Mouse (Mus musculus): ENCODE measurements around the gene Gbx1. TPM values are rescaled to one million over a fixed set of nuclear protein-coding genes. Genes with fewer than 3 reads are reported as not detected.

Gbx1 gene
- polyA plus RNA-seq, 1 experiment, result not detected

DNA sequence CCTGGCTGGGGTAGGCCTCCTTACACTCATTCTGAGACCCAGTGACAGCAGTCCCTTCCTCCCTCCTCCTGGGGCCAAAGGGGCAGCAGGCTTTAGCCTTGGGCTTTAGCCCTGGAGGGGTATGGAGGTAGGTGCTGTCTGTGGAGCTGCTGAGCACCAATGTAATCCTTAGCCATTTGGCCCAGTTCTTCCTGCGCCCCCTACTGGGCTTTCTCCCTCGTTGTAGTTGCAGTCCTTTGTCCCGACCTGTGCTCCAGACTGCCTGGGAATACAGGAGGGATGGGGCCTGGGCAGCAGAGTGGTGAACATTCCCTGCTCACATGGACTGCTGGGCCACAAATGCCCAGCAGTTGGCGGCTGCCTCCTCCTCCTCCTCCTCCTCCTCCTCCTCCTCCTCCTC lies 45.4 kb downstream of the Gbx1 start:
- Histone ChIP-seq H3K4me1 (ENCODE audit: control insufficient read depth, insufficient read depth, insufficient read length, low read length) (peaks cover 4% of the 10 kb centered on the region), H3K36me3 (ENCODE audit: control insufficient read depth, insufficient read depth, low read length) (peaks cover 35% of the 10 kb centered on the region), H3K4me3 (ENCODE audit: low read depth, low read length) (no peak overlapping the region), H3K27ac (ENCODE audit: insufficient read depth, low read depth, low read length) (no peak overlapping the region), H3K27me3 (ENCODE audit: control insufficient read depth, insufficient read depth, low read length) (no peaks in the 10 kb centered on the region)
- TF ChIP-seq POLR2A (IDR thresholded peaks at IDR 0.05; ENCODE audit: low read depth, low read length) (no peak), CTCF (IDR thresholded peaks at IDR 0.05; ENCODE audit: extremely low read depth, insufficient read length, insufficient replicate concordance, low read depth, low read length) (peak; percentile 73; the same call in 1 of the 2 replicates)
- WGBS, result 4% methylated on average over 4 of the region's 4 CpGs

DNA sequence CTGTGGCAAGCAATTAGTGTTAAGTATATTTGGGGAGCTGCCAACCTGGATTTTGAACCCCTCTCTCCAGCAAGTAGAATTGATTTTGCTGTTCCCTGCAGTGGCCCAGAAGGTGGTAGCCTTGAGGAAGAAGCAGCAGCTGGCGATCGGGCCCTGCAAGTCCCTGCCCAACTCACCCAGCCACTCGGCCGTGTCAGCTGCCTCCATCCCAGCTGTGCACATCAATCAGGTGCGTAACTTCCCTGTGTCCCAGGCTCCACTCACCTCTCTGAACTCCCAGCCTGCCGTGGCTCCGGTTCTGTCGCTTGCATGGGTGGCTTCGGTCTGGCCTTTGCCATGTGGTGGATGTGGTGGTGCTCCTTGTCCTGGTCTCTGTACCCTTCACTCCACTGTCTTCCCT lies 49.1 kb downstream of the Gbx1 start:
- Histone ChIP-seq H3K27ac (ENCODE audit: insufficient read depth, low read depth, low read length) (no peak overlapping the region), H3K36me3 (ENCODE audit: control insufficient read depth, insufficient read depth, low read length) (peaks cover 32% of the 10 kb centered on the region), H3K4me3 (ENCODE audit: low read depth, low read length) (no peak overlapping the region), H3K4me1 (ENCODE audit: control insufficient read depth, insufficient read depth, insufficient read length, low read length) (peaks cover 23% of the 10 kb centered on the region), H3K27me3 (ENCODE audit: control insufficient read depth, insufficient read depth, low read length) (no peaks in the 10 kb centered on the region)
- 90% methylated on average over 9 of the region's 9 CpGs for WGBS
- TF ChIP-seq POLR2A (IDR thresholded peaks at IDR 0.05; ENCODE audit: low read depth, low read length) (no peak), CTCF (IDR thresholded peaks at IDR 0.05; ENCODE audit: extremely low read depth, insufficient read length, insufficient replicate concordance, low read depth, low read length) (no peak)

DNA sequence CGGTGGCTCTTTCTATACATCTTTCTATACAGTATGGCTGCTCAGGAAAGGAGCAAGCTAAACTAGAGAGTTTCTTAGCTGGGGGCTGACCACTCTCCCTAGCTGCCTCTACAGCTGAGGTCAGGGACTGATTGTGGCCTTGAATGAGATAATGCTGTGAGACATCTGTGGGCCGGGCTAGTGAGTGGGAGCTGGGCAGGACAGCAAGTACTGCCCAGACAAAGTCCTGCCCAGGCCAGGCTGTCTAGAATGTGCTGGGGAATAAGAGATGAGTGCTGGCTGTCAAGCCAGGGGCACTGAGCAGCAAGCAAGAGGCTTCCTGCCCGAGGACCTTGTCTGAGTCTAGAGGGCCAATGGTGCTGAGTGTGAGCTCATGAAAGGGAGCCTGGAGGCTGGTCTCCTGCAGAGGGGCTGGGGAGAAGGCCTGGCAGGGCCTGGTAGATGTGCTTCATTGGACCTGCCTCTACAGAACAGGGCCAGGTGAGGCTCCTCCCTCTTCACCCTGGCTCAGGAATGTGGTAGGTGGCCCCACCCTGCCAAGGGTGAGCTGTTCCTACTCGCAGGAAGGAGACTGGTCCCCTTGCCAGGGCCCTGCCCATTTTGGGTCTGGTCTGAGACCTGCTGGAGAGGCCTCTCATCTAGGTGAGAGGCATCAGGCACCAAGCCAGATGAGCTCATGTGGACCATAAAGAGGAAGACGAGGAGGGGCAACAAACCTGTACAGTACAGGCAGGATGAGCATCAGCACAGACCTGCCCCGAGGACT lies 51.3 kb downstream of the Gbx1 start:
- Histone ChIP-seq H3K27ac (ENCODE audit: insufficient read depth, low read depth, low read length) (no peak overlapping the region), H3K27me3 (ENCODE audit: control insufficient read depth, insufficient read depth, low read length) (no peaks in the 10 kb centered on the region), H3K4me3 (ENCODE audit: low read depth, low read length) (no peak overlapping the region), H3K4me1 (ENCODE audit: control insufficient read depth, insufficient read depth, insufficient read length, low read length) (peaks cover 22% of the 10 kb centered on the region), H3K36me3 (ENCODE audit: control insufficient read depth, insufficient read depth, low read length) (peaks cover 29% of the 10 kb centered on the region)
- WGBS, result 44% methylated on average over 6 of the region's 6 CpGs
- TF ChIP-seq CTCF (IDR thresholded peaks at IDR 0.05; ENCODE audit: extremely low read depth, insufficient read length, insufficient replicate concordance, low read depth, low read length) (no peak), POLR2A (IDR thresholded peaks at IDR 0.05; ENCODE audit: low read depth, low read length) (no peak)

DNA sequence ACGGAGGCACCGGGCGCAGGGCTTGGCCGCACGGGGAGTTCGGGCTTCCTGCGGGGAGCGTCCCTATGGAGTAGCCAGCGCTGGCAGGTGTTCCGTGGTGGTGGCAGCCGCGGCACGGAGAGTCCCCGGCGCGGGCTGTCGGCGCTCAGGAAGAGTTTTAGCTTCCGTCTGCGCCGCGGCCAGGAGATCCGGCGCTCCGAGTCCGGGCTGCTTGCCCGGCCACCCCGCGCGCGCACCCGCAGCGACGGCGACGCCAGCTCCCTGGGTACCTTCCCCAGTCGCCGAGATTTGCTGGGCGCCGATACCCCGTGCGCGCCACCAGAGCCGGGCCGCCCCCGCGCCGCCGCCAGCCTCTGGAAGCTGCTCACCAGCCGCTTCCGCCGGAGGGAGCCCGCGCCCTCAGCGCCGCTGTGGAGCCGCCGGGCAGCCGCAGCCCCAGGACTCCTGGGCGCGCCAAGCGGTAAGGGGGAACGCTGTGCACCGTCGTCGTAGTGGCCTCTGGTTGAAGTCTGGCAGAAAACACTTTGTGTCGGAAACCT lies 52.2 kb downstream of the Gbx1 start:
- H3K4me1 ChIP-seq (ENCODE audit: control insufficient read depth, insufficient read depth, insufficient read length, low read length), result peaks cover 22% of the 10 kb centered on the region
- peak overlapping the region; percentile 68 for H3K4me3 ChIP-seq (ENCODE audit: low read depth, low read length)
- TF ChIP-seq POLR2A (IDR thresholded peaks at IDR 0.05; ENCODE audit: low read depth, low read length), result no peak
- no peak for TF ChIP-seq CTCF (IDR thresholded peaks at IDR 0.05; ENCODE audit: extremely low read depth, insufficient read length, insufficient replicate concordance, low read depth, low read length)
- WGBS, result 18% methylated on average over 67 of the region's 67 CpGs
- peaks cover 21% of the 10 kb centered on the region for H3K36me3 ChIP-seq (ENCODE audit: control insufficient read depth, insufficient read depth, low read length)
- H3K27ac ChIP-seq (ENCODE audit: insufficient read depth, low read depth, low read length), result no peak overlapping the region
- H3K27me3 ChIP-seq (ENCODE audit: control insufficient read depth, insufficient read depth, low read length), result no peaks in the 10 kb centered on the region

DNA sequence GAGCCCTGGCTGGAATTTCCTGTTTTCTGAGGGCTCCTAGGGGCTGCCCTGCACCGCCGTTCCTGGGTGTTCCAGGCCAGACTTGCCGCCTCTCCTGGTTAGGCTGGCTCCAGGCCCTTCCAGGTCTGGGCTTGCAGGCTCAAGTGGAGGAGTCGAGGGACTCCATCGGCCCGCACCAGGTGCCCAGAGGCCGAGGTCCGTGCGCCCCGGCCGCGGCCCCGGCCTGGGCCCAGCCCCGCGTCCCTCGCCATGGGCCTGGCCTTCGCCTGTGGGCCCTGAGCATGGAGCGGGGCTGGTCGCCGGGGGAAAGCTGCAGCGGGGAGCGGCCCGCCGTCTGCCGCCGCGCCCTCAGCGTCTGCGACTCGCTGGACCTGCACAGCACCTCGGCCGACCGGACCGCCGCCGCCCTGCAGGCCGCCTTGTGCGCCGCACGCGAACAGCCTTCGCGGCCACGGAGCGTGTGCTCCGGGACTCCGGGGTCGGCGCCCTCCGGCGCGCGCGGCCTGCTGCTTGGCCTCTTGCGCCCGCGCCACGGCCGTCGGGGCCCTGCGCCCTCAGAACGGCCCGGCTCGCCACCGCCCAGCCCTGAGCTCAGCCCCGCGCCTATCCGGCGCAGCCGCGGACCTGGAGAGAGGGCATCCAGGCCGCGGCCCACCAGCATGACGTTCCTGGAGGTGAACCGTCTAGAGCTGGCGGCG lies 52.8 kb downstream of the Gbx1 start:
- WGBS, result 13% methylated on average over 77 of the region's 77 CpGs
- H3K27ac ChIP-seq (ENCODE audit: insufficient read depth, low read depth, low read length), result no peak overlapping the region

DNA sequence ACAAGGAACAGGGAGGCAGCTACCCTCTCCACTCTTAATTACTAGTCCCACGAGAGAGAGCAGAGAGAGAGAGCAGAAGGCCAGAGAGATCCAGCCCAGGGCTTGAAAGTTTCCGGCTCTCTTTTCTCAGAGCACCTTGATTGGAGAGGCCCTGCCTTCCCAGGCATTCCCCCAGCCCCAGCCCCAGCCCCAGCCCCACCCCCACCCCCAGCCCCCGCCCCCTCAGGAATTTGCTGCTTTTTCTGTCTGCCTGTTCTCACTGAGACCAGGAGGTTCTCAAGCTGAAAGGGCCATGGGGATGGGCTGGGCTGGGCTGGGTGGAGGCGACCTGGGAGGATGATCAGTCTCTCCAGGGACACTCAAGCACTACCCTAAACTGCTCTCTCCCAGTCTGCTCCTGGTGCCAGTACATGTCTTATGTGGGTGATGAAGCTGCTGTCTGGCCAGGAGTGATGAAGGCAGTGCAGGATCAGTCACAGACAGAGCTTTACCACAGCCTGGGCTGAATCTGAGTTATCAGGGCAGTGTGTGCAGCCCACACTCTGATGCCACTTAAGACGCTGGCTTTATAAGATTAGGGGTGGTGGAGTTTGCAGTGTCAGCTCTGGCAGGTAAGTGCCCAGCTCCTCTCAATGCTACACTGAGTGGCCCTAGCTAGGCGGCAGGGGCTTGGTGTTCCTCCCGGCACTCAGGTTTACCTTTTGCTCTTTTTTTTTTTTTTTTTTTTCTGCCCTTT lies 54.0 kb downstream of the Gbx1 start:
- H3K36me3 ChIP-seq (ENCODE audit: control insufficient read depth, insufficient read depth, low read length), result peaks cover 11% of the 10 kb centered on the region
- TF ChIP-seq POLR2A (IDR thresholded peaks at IDR 0.05; ENCODE audit: low read depth, low read length) (no peak), CTCF (IDR thresholded peaks at IDR 0.05; ENCODE audit: extremely low read depth, insufficient read length, insufficient replicate concordance, low read depth, low read length) (no peak)
- H3K27ac ChIP-seq (ENCODE audit: insufficient read depth, low read depth, low read length), result no peak overlapping the region
- WGBS, result 72% methylated on average over 7 of the region's 7 CpGs
- no peak overlapping the region for H3K4me3 ChIP-seq (ENCODE audit: low read depth, low read length)
- H3K27me3 ChIP-seq (ENCODE audit: control insufficient read depth, insufficient read depth, low read length), result no peaks in the 10 kb centered on the region
- H3K4me1 ChIP-seq (ENCODE audit: control insufficient read depth, insufficient read depth, insufficient read length, low read length), result peaks cover 22% of the 10 kb centered on the region

More for the DNA sequence above, 52.8 kb downstream of the Gbx1 start:
- peaks cover 22% of the 10 kb centered on the region for H3K4me1 ChIP-seq (ENCODE audit: control insufficient read depth, insufficient read depth, insufficient read length, low read length)
- no peaks in the 10 kb centered on the region for H3K27me3 ChIP-seq (ENCODE audit: control insufficient read depth, insufficient read depth, low read length)
- H3K36me3 ChIP-seq (ENCODE audit: control insufficient read depth, insufficient read depth, low read length), result peaks cover 18% of the 10 kb centered on the region
- H3K4me3 ChIP-seq (ENCODE audit: low read depth, low read length), result peak overlapping the region; percentile 68
- no peak for TF ChIP-seq POLR2A (IDR thresholded peaks at IDR 0.05; ENCODE audit: low read depth, low read length)
- no peak for TF ChIP-seq CTCF (IDR thresholded peaks at IDR 0.05; ENCODE audit: extremely low read depth, insufficient read length, insufficient replicate concordance, low read depth, low read length)
